Mouse (Mus musculus): ENCODE data around the gene Mmp17. TPM values are rescaled to one million over a fixed set of nuclear protein-coding genes. Genes with fewer than 3 reads are reported as not detected.

Gene Mmp17
- polyA plus RNA-seq, 1 experiment from 2014 or later, result 6.5 TPM

DNA sequence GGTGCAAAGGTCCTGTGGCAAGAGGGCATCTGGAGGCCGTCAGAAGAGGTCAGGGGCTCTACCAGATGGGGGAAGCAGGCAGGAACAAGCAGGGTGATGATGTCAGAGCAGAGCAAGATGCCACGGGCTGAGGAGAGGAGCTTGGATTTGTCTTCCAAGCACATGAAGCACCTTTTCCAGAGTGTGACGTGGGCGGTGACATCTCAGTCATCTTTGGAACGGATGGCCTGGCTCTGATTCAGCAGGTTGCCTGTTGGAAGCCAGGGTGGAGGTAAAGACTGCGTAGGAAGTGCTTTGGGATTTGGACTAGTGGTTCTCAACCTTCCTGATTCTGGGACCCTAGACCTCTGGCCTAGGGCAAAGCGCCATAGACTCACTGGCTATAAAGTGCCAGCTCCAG is 3.0 kb upstream of the Mmp17 start:
- no peak overlapping the region for H3K4me3 ChIP-seq (ENCODE audit: low read depth, low read length)
- 78% methylated on average over 7 of the region's 7 CpGs for WGBS
- H3K4me1 ChIP-seq (replicated peaks; ENCODE audit: control insufficient read depth, insufficient read depth, low read length), result peaks cover 4% of the 10 kb centered on the region; the same call in 1 of the 2 replicates
- no peaks in the 10 kb centered on the region for H3K9me3 ChIP-seq (ENCODE audit: control insufficient read depth, low read length)
- H3K36me3 ChIP-seq (ENCODE audit: control insufficient read depth, insufficient read depth, low read length), result no peaks in the 10 kb centered on the region
- no peak overlapping the region for H3K4me2 ChIP-seq (ENCODE audit: low read depth, low read length, severe bottlenecking)
- H3K27ac ChIP-seq (ENCODE audit: low read depth, low read length), result no peak overlapping the region
- ATAC-seq (replicated peaks; ENCODE audit: low FRiP score) (no peak), DNase-seq (ENCODE audit: low spot score) (no peak)
- no peak overlapping the region for H3K9ac ChIP-seq (ENCODE audit: low read length)
- H3K27me3 ChIP-seq (ENCODE audit: control insufficient read depth, insufficient read depth, low read length), result peaks cover 19% of the 10 kb centered on the region; the same call in 1 of the 2 replicates

DNA sequence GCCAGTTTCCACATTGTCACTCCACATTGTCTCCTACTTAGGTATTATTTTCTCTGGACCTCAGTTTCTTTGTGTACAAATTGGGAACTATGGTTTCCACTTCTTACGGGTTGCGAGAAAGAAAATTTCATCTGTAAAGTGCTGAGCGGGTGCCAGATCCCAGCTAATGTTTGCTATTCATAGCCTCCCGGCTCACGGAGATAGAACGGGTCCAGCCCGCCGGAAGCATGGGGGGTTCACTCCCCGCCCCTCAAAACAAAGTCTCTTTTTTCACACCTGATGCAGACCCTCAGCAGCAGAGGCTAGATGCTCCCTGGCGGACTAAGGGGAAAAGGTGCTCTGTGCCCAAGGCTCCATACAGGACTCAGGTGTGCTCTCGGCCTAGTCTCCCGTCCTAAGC is 638 bp upstream of the Mmp17 start:
- 8% methylated on average over 12 of the region's 12 CpGs for WGBS
- DNase-seq (ENCODE audit: low spot score) (no peak), ATAC-seq (replicated peaks; ENCODE audit: low FRiP score) (no peak)
- H3K4me3 ChIP-seq (ENCODE audit: low read depth, low read length), result peak overlapping the region; percentile 71
- H3K36me3 ChIP-seq (ENCODE audit: control insufficient read depth, insufficient read depth, low read length), result no peaks in the 10 kb centered on the region
- H3K27ac ChIP-seq (ENCODE audit: low read depth, low read length), result no peak overlapping the region
- H3K4me2 ChIP-seq (ENCODE audit: low read depth, low read length, severe bottlenecking), result peak overlapping the region; percentile 100
- H3K27me3 ChIP-seq (ENCODE audit: control insufficient read depth, insufficient read depth, low read length), result peaks cover 19% of the 10 kb centered on the region; the same call in 1 of the 2 replicates
- no peaks in the 10 kb centered on the region for H3K9me3 ChIP-seq (ENCODE audit: control insufficient read depth, low read length)
- H3K4me1 ChIP-seq (replicated peaks; ENCODE audit: control insufficient read depth, insufficient read depth, low read length), result peaks cover 11% of the 10 kb centered on the region
- H3K9ac ChIP-seq (ENCODE audit: low read length), result peak overlapping the region; percentile 73; the same call in 1 of the 2 replicates

DNA sequence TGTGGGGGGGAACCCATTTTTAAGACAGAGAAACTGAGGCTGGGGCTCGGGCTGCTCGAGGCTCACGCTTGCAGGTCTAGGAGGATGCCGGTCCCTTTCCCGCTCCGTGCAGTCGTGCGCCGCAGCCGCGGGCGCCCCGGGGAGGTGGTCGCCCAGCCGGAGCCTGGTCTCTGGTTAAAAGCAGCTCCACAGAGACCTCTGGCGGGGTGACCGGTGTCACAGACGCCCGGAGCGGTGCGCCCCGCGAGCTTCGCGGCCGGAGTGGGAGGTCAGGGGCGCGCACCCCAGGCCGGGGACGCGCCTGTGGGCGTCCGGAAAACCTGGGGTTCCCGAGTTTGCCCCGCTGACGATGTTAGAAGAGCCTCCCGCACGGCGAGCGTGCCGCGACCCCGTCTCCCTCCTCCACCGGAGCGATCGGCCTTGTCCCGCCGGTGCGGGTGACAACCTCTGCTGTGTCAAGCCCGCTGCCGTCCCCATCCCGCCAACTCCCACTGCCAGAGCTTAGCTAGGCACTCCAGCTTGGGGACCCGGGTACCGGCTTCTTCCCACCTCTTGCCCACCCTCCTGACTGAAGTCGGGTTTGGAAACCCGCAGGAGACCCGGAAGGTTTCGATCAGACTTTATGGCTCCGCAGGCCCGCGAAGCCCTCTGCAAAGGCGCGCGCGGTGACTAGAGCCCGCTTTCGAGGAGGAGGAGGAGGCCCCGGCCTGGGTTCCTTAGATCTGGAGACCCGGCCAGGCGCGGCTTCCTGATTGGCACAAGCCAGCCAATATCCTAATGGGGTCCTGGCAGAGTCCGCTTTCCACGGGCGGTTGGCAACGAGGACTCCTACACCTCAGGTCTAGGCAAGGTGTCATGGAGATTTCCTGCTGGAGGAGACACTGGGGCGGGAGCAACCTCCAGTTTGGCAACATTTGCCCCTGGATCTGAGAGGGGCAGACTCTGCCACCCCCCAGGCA is 893 bp downstream of the Mmp17 start:
- Histone ChIP-seq H3K4me1 (replicated peaks; ENCODE audit: control insufficient read depth, insufficient read depth, low read length) (peaks cover 11% of the 10 kb centered on the region), H3K27me3 (ENCODE audit: control insufficient read depth, insufficient read depth, low read length) (peaks cover 19% of the 10 kb centered on the region; the same call in 1 of the 2 replicates), H3K4me3 (ENCODE audit: low read depth, low read length) (peak overlapping the region; percentile 71), H3K36me3 (ENCODE audit: control insufficient read depth, insufficient read depth, low read length) (no peaks in the 10 kb centered on the region), H3K9ac (ENCODE audit: low read length) (peak overlapping the region; percentile 73), H3K27ac (ENCODE audit: low read depth, low read length) (no peak overlapping the region), H3K9me3 (ENCODE audit: control insufficient read depth, low read length) (no peaks in the 10 kb centered on the region), H3K4me2 (ENCODE audit: low read depth, low read length, severe bottlenecking) (peak overlapping the region; percentile 100)
- ATAC-seq (replicated peaks; ENCODE audit: low FRiP score), result no peak; the same call in 1 of the 2 replicates
- peak; percentile 79 for DNase-seq (ENCODE audit: low spot score)
- WGBS, result under 1% methylated on average over 73 of the region's 76 CpGs

DNA sequence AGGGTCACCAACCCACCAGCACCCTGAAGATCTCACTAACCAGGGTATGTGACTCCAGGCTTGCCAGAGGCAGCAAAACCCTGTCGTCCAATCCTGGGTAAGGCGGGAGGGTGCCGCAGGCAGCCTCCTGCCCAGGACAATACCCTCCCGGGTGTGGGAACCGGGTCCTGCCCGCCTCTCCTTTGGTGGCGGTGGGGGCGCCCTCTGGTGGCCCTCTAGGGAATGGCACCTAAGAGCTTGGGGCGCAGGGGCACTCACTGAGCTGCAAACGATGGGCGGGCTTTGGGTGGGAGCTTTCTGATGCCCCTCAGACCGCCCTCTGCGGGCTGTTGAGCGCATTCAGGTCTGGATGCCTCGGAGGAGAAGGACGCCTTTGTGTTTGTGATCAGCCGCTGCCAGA is 2.0 kb downstream of the Mmp17 start:
- Histone ChIP-seq H3K27ac (ENCODE audit: low read depth, low read length) (peak overlapping the region; percentile 80), H3K27me3 (ENCODE audit: control insufficient read depth, insufficient read depth, low read length) (peaks cover 19% of the 10 kb centered on the region; the same call in 1 of the 2 replicates), H3K9me3 (ENCODE audit: control insufficient read depth, low read length) (no peaks in the 10 kb centered on the region), H3K4me3 (ENCODE audit: low read depth, low read length) (peak overlapping the region; percentile 71), H3K36me3 (ENCODE audit: control insufficient read depth, insufficient read depth, low read length) (no peaks in the 10 kb centered on the region), H3K4me1 (replicated peaks; ENCODE audit: control insufficient read depth, insufficient read depth, low read length) (peaks cover 16% of the 10 kb centered on the region), H3K9ac (ENCODE audit: low read length) (peak overlapping the region; percentile 58), H3K4me2 (ENCODE audit: low read depth, low read length, severe bottlenecking) (peak overlapping the region; percentile 100)
- ATAC-seq (replicated peaks; ENCODE audit: low FRiP score), result peak; percentile 75
- 1% methylated on average over 17 of the region's 17 CpGs for WGBS
- DNase-seq (ENCODE audit: low spot score), result peak; percentile 97

DNA sequence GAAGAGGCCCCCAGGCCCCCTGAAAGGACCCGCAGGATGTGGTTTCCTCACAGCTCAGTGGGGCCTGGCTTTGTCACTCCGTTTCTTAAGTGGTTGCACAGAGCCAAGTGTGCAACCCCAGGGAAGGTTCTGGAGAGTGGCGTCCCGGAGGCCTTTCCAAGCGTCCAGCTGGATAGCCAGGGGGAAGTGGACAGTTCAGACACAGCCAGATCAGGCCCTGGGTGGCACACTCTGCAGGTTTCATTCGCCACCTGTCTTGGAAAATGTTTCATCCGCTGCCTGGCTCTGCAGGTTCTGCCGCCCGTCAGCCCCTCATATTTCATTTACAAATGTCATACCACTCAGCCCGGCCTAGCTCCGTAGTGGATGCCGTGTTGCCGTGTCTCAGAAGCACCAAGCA is 2.5 kb downstream of the Mmp17 start:
- H3K4me1 ChIP-seq (replicated peaks; ENCODE audit: control insufficient read depth, insufficient read depth, low read length), result peaks cover 18% of the 10 kb centered on the region
- H3K27ac ChIP-seq (ENCODE audit: low read depth, low read length), result peak overlapping the region; percentile 80
- DNase-seq (ENCODE audit: low spot score), result no peak
- no peaks in the 10 kb centered on the region for H3K36me3 ChIP-seq (ENCODE audit: control insufficient read depth, insufficient read depth, low read length)
- H3K4me3 ChIP-seq (ENCODE audit: low read depth, low read length), result peak overlapping the region; percentile 71; the same call in 1 of the 2 replicates
- ATAC-seq (replicated peaks; ENCODE audit: low FRiP score), result no peak; the same call in 1 of the 2 replicates
- peaks cover 19% of the 10 kb centered on the region; the same call in 1 of the 2 replicates for H3K27me3 ChIP-seq (ENCODE audit: control insufficient read depth, insufficient read depth, low read length)
- 49% methylated on average over 13 of the region's 13 CpGs for WGBS
- H3K4me2 ChIP-seq (ENCODE audit: low read depth, low read length, severe bottlenecking), result peak overlapping the region; percentile 100
- H3K9ac ChIP-seq (ENCODE audit: low read length), result peak overlapping the region; percentile 58
- H3K9me3 ChIP-seq (ENCODE audit: control insufficient read depth, low read length), result no peaks in the 10 kb centered on the region

DNA sequence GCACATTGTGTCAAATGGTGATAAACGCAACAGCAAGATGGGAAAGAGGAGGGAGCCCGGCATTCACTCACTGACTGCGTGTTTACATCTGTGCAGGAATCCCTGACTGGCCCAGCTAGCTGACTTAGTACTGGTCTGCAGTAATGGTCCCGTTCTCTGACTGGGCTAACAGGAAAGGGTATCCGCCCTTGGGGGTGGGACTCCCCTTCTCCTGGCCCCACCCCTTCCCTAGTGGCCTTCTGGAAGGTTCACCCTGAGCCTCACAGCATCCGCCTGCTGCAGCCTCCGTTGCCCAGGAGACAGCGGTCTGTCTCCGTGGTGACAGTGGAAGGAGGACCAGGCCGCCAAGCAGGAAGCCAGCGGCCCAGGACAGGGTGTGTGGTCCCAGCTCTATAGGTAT is 6.9 kb downstream of the Mmp17 start:
- Histone ChIP-seq H3K27me3 (ENCODE audit: control insufficient read depth, insufficient read depth, low read length) (no peaks in the 10 kb centered on the region), H3K27ac (ENCODE audit: low read depth, low read length) (no peak overlapping the region), H3K9me3 (ENCODE audit: control insufficient read depth, low read length) (no peaks in the 10 kb centered on the region), H3K4me1 (replicated peaks; ENCODE audit: control insufficient read depth, insufficient read depth, low read length) (peaks cover 14% of the 10 kb centered on the region), H3K36me3 (ENCODE audit: control insufficient read depth, insufficient read depth, low read length) (no peaks in the 10 kb centered on the region), H3K9ac (ENCODE audit: low read length) (no peak overlapping the region), H3K4me3 (ENCODE audit: low read depth, low read length) (no peak overlapping the region), H3K4me2 (ENCODE audit: low read depth, low read length, severe bottlenecking) (no peak overlapping the region)
- no peak for DNase-seq (ENCODE audit: low spot score)
- WGBS, result 6% methylated on average over 11 of the region's 11 CpGs
- ATAC-seq (replicated peaks; ENCODE audit: low FRiP score), result peak; percentile 43; the same call in 1 of the 2 replicates

DNA sequence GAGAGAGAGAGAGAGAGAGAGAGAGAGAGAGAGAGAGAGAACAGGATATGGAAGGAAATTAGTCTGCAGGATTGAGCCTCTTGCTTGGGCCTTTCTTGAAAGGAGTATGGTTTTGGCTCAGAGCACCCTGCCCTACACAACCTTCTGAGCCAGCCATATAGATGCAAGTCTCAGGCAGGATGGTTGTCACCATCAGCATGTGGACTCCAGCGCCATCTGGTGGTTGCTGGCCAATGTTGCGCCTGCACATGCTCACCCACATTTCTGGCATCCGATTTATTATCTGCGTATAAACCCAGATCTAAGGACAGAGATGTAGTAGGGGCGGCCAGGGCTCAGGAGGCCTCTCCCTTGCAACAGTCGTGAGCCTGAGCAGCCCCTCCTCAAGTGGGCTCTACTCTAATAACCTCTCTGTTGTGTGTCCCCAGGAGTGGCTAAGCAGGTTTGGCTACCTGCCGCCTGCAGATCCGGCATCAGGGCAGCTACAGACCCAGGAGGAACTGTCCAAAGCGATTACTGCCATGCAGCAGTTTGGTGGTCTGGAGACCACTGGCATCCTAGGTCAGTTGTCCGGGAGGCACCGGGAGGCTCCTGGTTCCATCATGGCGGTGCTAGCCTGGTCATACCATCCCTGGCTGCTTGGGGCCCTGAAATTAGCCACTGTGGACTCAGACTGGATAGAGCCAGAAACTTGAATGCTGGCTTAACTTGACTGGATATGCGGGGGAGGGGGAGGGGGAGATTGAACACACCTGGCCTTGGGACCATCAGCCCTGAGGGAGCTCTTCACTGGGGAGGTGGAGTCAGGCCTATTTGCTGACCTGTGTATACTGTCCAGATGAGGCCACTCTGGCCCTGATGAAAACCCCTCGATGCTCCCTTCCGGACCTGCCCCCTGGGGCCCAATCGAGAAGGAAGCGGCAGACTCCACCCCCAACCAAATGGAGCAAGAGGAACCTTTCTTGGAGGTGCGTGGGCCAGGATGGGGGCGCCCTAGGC is 10.4 kb downstream of the Mmp17 start:
- H3K4me3 ChIP-seq (ENCODE audit: low read depth, low read length), result no peak overlapping the region
- ATAC-seq (replicated peaks; ENCODE audit: low FRiP score), result peak; percentile 67; the same call in 1 of the 2 replicates
- H3K36me3 ChIP-seq (ENCODE audit: control insufficient read depth, insufficient read depth, low read length), result no peaks in the 10 kb centered on the region; the same call in 1 of the 2 replicates

DNA sequence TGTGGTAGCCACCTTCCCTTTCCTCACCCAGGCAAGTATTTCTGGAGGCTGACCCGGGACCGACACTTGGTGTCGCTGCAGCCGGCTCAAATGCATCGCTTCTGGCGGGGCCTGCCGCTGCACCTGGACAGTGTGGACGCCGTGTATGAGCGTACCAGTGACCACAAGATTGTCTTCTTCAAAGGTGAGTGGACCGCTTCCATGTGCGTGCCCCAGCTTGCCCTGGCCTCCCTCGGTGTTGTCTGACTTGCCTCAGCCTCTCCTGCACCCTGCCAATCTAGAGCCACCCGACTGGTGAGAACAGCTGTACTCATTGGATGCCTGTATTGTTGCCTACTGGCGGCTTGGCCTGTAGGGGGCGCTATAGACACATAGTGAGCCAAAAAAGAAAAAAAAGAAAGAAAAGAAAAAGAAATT is 18.1 kb downstream of the Mmp17 start:
- H3K9ac ChIP-seq (ENCODE audit: low read length), result no peak overlapping the region
- H3K36me3 ChIP-seq (ENCODE audit: control insufficient read depth, insufficient read depth, low read length), result no peaks in the 10 kb centered on the region; the same call in 1 of the 2 replicates
- 36% methylated on average over 16 of the region's 16 CpGs for WGBS
- H3K27ac ChIP-seq (ENCODE audit: low read depth, low read length), result no peak overlapping the region
- DNase-seq (ENCODE audit: low spot score) (no peak), ATAC-seq (replicated peaks; ENCODE audit: low FRiP score) (no peak)
- no peaks in the 10 kb centered on the region for H3K9me3 ChIP-seq (ENCODE audit: control insufficient read depth, low read length)
- no peaks in the 10 kb centered on the region for H3K27me3 ChIP-seq (ENCODE audit: control insufficient read depth, insufficient read depth, low read length)
- H3K4me3 ChIP-seq (ENCODE audit: low read depth, low read length), result no peak overlapping the region
- H3K4me1 ChIP-seq (replicated peaks; ENCODE audit: control insufficient read depth, insufficient read depth, low read length), result no peaks in the 10 kb centered on the region
- H3K4me2 ChIP-seq (ENCODE audit: low read depth, low read length, severe bottlenecking), result peak overlapping the region; percentile 11; the same call in 1 of the 2 replicates

More for the DNA sequence above, 10.4 kb downstream of the Mmp17 start:
- Histone ChIP-seq H3K27ac (ENCODE audit: low read depth, low read length) (no peak overlapping the region), H3K9me3 (ENCODE audit: control insufficient read depth, low read length) (no peaks in the 10 kb centered on the region), H3K4me1 (replicated peaks; ENCODE audit: control insufficient read depth, insufficient read depth, low read length) (peaks cover 7% of the 10 kb centered on the region), H3K27me3 (ENCODE audit: control insufficient read depth, insufficient read depth, low read length) (no peaks in the 10 kb centered on the region), H3K4me2 (ENCODE audit: low read depth, low read length, severe bottlenecking) (no peak overlapping the region), H3K9ac (ENCODE audit: low read length) (no peak overlapping the region)
- WGBS, result 44% methylated on average over 19 of the region's 19 CpGs
- DNase-seq (ENCODE audit: low spot score), result peak; percentile 92
